Comparison of ENCODE assay signal across 14 mouse cellular contexts in genomic region chr19:28558661-28559060, GRCm38 (mm10).
DNase-seq lines count a peak whose midpoint lies in the region; ATAC-seq and TF ChIP-seq lines count a peak whose summit lies in the region.
"Had no signal": no experiment of that assay in that cellular context is flagged by ENCODE, and none has a peak within 500 bp of the region (broad histone marks: within the 10 kb centered on the region; RNA-seq: fewer than 3 reads in every experiment).

No protein-coding gene starts in this region.

- H3K9me3 ChIP-seq in heart, embryonic 12.5 days (replicated peaks), result no peaks in the 10 kb centered on the region
- H3K9me3 ChIP-seq in E14TG2a.4 (ENCODE audit: low read length), result no peaks in the 10 kb centered on the region
- H3K9me3 ChIP-seq: hindbrain, embryonic 15.5 days had no signal

- TF ChIP-seq CTCF in E14TG2a.4 (conservative IDR thresholded peaks at IDR 0.05; ENCODE audit: low read length), result no peak

- no peak for ATAC-seq in heart, embryonic 12.5 days (ENCODE audit: insufficient number of reproducible peaks, low FRiP score)
- ATAC-seq: forebrain, embryonic 16.5 days had no signal

- H3K36me3 ChIP-seq in heart, embryonic 12.5 days, result no peaks in the 10 kb centered on the region
- no peaks in the 10 kb centered on the region for H3K36me3 ChIP-seq in E14TG2a.4 (ENCODE audit: insufficient read depth, low read length)
- H3K36me3 ChIP-seq: hindbrain, embryonic 15.5 days had no signal

- no peak overlapping the region for H3K4me3 ChIP-seq in heart, embryonic 12.5 days
- peak overlapping the region; percentile 45; the same call in 1 of the 2 replicates for H3K4me3 ChIP-seq in E14TG2a.4 (replicated peaks; ENCODE audit: low read length)
- H3K4me3 ChIP-seq: heart, adult 2 months; hindbrain, embryonic 15.5 days had no signal

- 57% methylated on average over 8 of the region's 8 CpGs for WGBS in heart, embryonic 12.5 days

- peak; percentile 13 to 19 for DNase-seq in heart, adult 18-20 months
- DNase-seq in kidney, adult 11 months, result peak; percentile 64
- peak; percentile 60 to 62 for DNase-seq in kidney, postnatal 36 days
- DNase-seq in ovary, postnatal 14 days (ENCODE audit: low spot score), result no peak
- no peak for DNase-seq in spleen, postnatal 4 days (ENCODE audit: low spot score in 2 of 2)
- DNase-seq: cerebellum, adult 18-20 months; left cerebral cortex, postnatal 4 days; lung, adult 2 months had no signal

- H3K4me2 ChIP-seq in heart, embryonic 12.5 days, result no peak overlapping the region
- H3K4me2 ChIP-seq: hindbrain, embryonic 15.5 days had no signal

- peaks cover 12% of the 10 kb centered on the region for H3K4me1 ChIP-seq in heart, embryonic 12.5 days (replicated peaks)
- peaks cover 84% of the 10 kb centered on the region for H3K4me1 ChIP-seq in E14TG2a.4 (replicated peaks; ENCODE audit: low read depth, low read length)

- no peak overlapping the region for H3K9ac ChIP-seq in heart, embryonic 12.5 days
- H3K9ac ChIP-seq: hindbrain, embryonic 15.5 days had no signal

- no peaks in the 10 kb centered on the region for H3K27me3 ChIP-seq in heart, embryonic 12.5 days (replicated peaks)
- no peaks in the 10 kb centered on the region for H3K27me3 ChIP-seq in E14TG2a.4 (ENCODE audit: insufficient read depth, low read length)
- H3K27me3 ChIP-seq: CH12.LX; hindbrain, embryonic 15.5 days had no signal

- H3K27ac ChIP-seq in heart, embryonic 12.5 days (ENCODE audit: poor library complexity, severe bottlenecking), result no peak overlapping the region
- H3K27ac ChIP-seq: heart, adult 2 months; hindbrain, embryonic 15.5 days had no signal

Comparison
In these comparisons a context has a peak if more than half of its experiments do, and no peak if none do; other contexts are left out.
1. DNase-seq: peak in heart, adult 18-20 months (2 of 2), kidney, adult 11 months (single experiment) and kidney, postnatal 36 days (2 of 2); none in ovary, postnatal 14 days (single experiment) and spleen, postnatal 4 days (0 of 2).